Mouse (Mus musculus) leukemia stem cell, adult 10-12 weeks (primary cell): ENCODE results near the gene Trrap. TPM values are rescaled to one million over a fixed set of nuclear protein-coding genes. Genes with fewer than 3 reads are reported as not detected.

Source experiments
- polyA plus RNA-seq: library from polyadenylated mRNA; stranded (reverse); fragments of >175 nt; gene quantifications from 2 replicates; pipeline ENCODE4 v1.2.3, GENCODE M21; 2012; ENCODE audit warnings: low replicate concordance

The Trrap gene
- 31.9 and 57.7 TPM in 2 replicates for polyA plus RNA-seq

DNA sequence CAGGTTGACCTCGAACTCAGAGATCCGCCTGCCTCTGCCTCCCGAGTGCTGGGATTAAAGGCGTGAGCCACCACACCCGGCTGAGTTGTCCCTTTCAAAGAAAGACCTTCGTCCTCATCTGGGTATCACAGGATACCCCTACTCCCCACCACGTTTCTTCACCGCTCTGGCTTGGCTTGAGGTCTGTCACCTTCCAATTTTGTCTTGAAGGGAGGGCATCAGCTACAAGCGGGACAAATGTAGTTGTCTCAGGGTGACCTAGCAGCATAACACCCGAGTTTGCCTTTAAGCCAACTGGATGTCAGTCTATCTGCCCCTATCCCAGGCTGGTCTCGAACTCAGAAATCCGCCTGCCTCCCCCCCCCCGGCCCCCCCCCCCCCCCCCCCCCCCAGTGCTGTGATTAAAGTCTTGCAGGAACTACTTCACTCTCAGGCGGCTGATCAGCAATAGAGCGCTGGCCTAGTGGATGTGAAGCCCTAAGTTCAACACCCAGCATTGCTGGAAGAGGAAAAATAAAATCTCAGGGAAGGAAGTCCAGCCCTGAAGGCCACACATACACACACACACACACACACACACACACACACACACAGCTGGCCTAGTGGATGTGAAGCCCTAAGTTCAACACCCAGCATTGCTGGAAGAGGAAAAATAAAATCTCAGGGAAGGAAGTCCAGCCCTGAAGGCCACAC lies at the start of gene Trrap:
TSS of gene Trrap (plus strand) at position 627 of the 693 bp plus-strand sequence.

DNA sequence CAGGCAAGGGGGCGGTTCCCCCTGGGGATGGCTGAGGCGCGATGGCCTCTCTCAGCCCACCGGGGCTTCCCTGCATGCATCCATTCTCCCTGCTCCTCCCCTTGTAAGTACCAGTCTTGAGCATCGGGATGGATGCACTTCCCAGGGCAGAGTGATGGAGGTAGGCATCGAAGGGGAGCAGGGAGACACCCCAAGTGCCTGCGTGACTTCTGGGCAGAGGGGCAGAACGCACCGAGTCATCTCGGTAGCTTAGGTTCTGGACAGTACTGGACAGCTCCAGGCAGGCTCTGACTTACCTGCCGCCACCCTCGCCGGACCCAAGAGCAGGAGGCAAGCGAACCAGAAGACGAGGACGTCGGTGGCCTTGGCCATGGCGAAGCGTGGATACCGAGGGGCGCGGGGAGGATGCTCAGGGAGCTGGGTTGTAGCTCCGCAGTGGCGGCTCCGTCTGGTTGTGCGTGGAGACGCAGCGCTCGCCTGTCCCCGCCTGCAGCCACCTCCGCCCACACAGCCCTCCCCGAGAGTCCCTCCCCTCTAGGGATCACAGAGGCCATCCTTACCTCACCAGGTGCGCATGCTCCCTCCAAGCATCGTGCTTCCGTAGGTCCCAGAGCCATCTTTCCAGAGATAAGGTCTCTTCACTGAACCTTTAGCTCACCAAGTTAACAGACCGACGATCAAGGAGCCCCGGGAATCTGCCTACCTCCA lies 6.2 kb upstream of the Trrap start, which contains the start of gene Tmem130:
TSS of gene Tmem130 (minus strand) at position 658 of the 708 bp plus-strand sequence.

Other genes with a start within 250 kb of the Trrap start
- not detected in 2 replicates for gene Nptx2, start 221.8 kb upstream of the Trrap start, polyA plus RNA-seq
- 0.39 TPM in 1 of 2 replicates, not detected in the other for gene Tmem130, start 5.9 kb upstream of the Trrap start, polyA plus RNA-seq
- gene Smurf1, start 198.1 kb downstream of the Trrap start, polyA plus RNA-seq, result 3.5 and 4.1 TPM in 2 replicates